Mouse (Mus musculus): ENCODE results near the gene Slc12a3.

GRCm38 (mm10) chr8:94324071-94324470 lies 4.9 kb upstream of the Slc12a3 start:
- TF ChIP-seq CTCF (conservative IDR thresholded peaks at IDR 0.05; ENCODE audit: insufficient read depth, insufficient read length, low read depth, low read length) (no peak), POLR2A (IDR thresholded peaks at IDR 0.05; ENCODE audit: low read depth, low read length) (no peak)

Measured in kidney, adult 2 months (tissue).